Comparison of ENCODE assay signal across 8 mouse cellular contexts in genomic region chr3:73707461-73708409, GRCm38 (mm10). TPM values are rescaled to one million over a fixed set of nuclear protein-coding genes. Genes with fewer than 3 reads are reported as not detected.
A peak's percentile ranks its signal among the peaks of the same experiment; 100 is the strongest.
DNase-seq lines count a peak whose midpoint lies in the region; ATAC-seq and TF ChIP-seq lines count a peak whose summit lies in the region.

No protein-coding gene starts in this region.

- ATAC-seq in megakaryocyte, adult 5-6 weeks (ENCODE audit: poor library complexity, severe bottlenecking), result no peak
- peak; percentile 80 for ATAC-seq in forebrain, embryonic 15.5 days (replicated peaks)
- ATAC-seq in lung, embryonic 14.5 days (ENCODE audit: insufficient read depth), result peak; percentile 98

- no peak overlapping the region for H3K27ac ChIP-seq in forebrain, embryonic 15.5 days (replicated peaks)
- peak overlapping the region; percentile 58; the same call in 1 of the 2 replicates for H3K27ac ChIP-seq in lung, embryonic 14.5 days (ENCODE audit: low read depth)

- H3K9me3 ChIP-seq in megakaryocyte, embryonic 14.5 days, result no peaks in the 10 kb centered on the region
- no peaks in the 10 kb centered on the region for H3K9me3 ChIP-seq in forebrain, embryonic 15.5 days
- no peaks in the 10 kb centered on the region for H3K9me3 ChIP-seq in lung, embryonic 14.5 days (ENCODE audit: low read depth, low read length)

- H3K4me2 ChIP-seq in forebrain, embryonic 15.5 days (replicated peaks), result peak overlapping the region; percentile 68
- H3K4me2 ChIP-seq in lung, embryonic 14.5 days, result peak overlapping the region; percentile 61

- TF ChIP-seq CTCF in lung, embryonic 14.5 days (IDR thresholded peaks at IDR 0.05; ENCODE audit: low read depth), result no peak

- no peaks in the 10 kb centered on the region for H3K36me3 ChIP-seq in megakaryocyte, embryonic 14.5 days (replicated peaks; ENCODE audit: low read length)
- H3K36me3 ChIP-seq in forebrain, embryonic 15.5 days, result no peaks in the 10 kb centered on the region
- no peaks in the 10 kb centered on the region for H3K36me3 ChIP-seq in lung, embryonic 14.5 days (ENCODE audit: insufficient read depth)

- intact Hi-C loops in heart, postnatal 25 days (cut with DNase I), result no loop called here

- peak; percentile 31 for DNase-seq in heart, postnatal 25 days (ENCODE audit: low spot score)
- DNase-seq in layer of hippocampus, adult 8-10 months (ENCODE audit: low spot score in 2 of 2), result peak; percentile 17 to 36
- DNase-seq in lung, embryonic 14.5 days, result peak; percentile 92
- DNase-seq in retina, embryonic 14.5 days (ENCODE audit: low spot score), result peak; percentile 85
- no peak for DNase-seq in spleen, postnatal 10 days (ENCODE audit: low spot score in 2 of 2)

- peaks cover 3% of the 10 kb centered on the region; the same call in 1 of the 2 replicates for H3K4me1 ChIP-seq in megakaryocyte, embryonic 14.5 days
- peaks cover 7% of the 10 kb centered on the region for H3K4me1 ChIP-seq in forebrain, embryonic 15.5 days
- H3K4me1 ChIP-seq in lung, embryonic 14.5 days (ENCODE audit: insufficient read depth), result no peaks in the 10 kb centered on the region

- H3K9ac ChIP-seq in forebrain, embryonic 15.5 days (replicated peaks), result peak overlapping the region; percentile 36
- H3K9ac ChIP-seq in lung, embryonic 14.5 days, result peak overlapping the region; percentile 50

- no peaks in the 10 kb centered on the region for H3K27me3 ChIP-seq in megakaryocyte, embryonic 14.5 days (replicated peaks)
- no peaks in the 10 kb centered on the region for H3K27me3 ChIP-seq in forebrain, embryonic 15.5 days
- no peaks in the 10 kb centered on the region for H3K27me3 ChIP-seq in lung, embryonic 14.5 days (ENCODE audit: insufficient read depth, low read length)

- WGBS in forebrain, embryonic 15.5 days, result 18% methylated on average over 20 of the region's 20 CpGs
- WGBS in lung, embryonic 14.5 days, result 19% methylated on average over 20 of the region's 20 CpGs

- H3K4me3 ChIP-seq in megakaryocyte, embryonic 14.5 days (replicated peaks), result peak overlapping the region; percentile 86
- H3K4me3 ChIP-seq in forebrain, embryonic 15.5 days, result peak overlapping the region; percentile 41
- peak overlapping the region; percentile 36 for H3K4me3 ChIP-seq in lung, embryonic 14.5 days (ENCODE audit: low read depth, low read length)

RNA-seq across cellular contexts. Expression of gene Bche, which starts 0.5 kb away (rescaled TPM):
- polyA plus RNA-seq in megakaryocyte, embryonic 14.5 days (2012; ENCODE audit: insufficient read depth, low replicate concordance), result not detected in 2 replicates
- not detected in 2 replicates for total RNA-seq in megakaryocyte, adult 5-6 weeks (2015)
- total RNA-seq in megakaryocyte, adult 5-6 weeks (2017), result not detected in 2 replicates
- polyA plus RNA-seq in forebrain, embryonic 15.5 days (2015; fragmentation: Nextera tagmentation; extraction: Ambion mirVana), result 0.64 and 0.69 TPM in 2 replicates
- 10 to 100 TPM; 13.1 to 14.5 TPM for total RNA-seq in heart, postnatal 25 days (2021)
- total RNA-seq in layer of hippocampus, adult 8-10 months (2022), result 1 to 10 TPM; 3.1 to 4.5 (median 4.2) TPM
- polyA plus RNA-seq in lung, embryonic 14.5 days (2014; fragmentation: Nextera tagmentation; extraction: Ambion mirVana), result 8.0 and 8.8 TPM in 2 replicates

Comparison
In these comparisons a context has a peak if more than half of its experiments do, and no peak if none do; other contexts are left out.
1. H3K4me3 ChIP-seq: peak in every context shown above with its lines; median percentile 86 in megakaryocyte, embryonic 14.5 days; 41 in forebrain, embryonic 15.5 days; 36 in lung, embryonic 14.5 days.
2. DNase-seq: peak in heart, postnatal 25 days (single experiment), layer of hippocampus, adult 8-10 months (2 of 2), lung, embryonic 14.5 days (single experiment) and retina, embryonic 14.5 days (single experiment); none in spleen, postnatal 10 days (0 of 2).
3. RNA of gene Bche, which starts 0.5 kb away (total RNA-seq): 13.1 to 14.5 TPM in heart, postnatal 25 days and 3.1 to 4.5 TPM in layer of hippocampus, adult 8-10 months; not detected in megakaryocyte, adult 5-6 weeks; every median in the first group is over 4 times any median in the second.